Mouse (Mus musculus) bone marrow macrophage, adult 2 months (primary cell): ENCODE measurements around the gene Tcl1b5.

Experiments used
- CTCF ChIP-seq: IDR thresholded peaks from 2 replicates; pipeline ENCODE4 v1.5.1; 2012; ENCODE audit warnings: low read depth, mild to moderate bottlenecking, low read length, moderate library complexity
- POLR2A ChIP-seq: IDR thresholded peaks from 2 replicates; pipeline ENCODE4 v1.6.1; 2012; ENCODE audit warnings: mild to moderate bottlenecking, low read depth, low read length, borderline replicate concordance

DNA sequence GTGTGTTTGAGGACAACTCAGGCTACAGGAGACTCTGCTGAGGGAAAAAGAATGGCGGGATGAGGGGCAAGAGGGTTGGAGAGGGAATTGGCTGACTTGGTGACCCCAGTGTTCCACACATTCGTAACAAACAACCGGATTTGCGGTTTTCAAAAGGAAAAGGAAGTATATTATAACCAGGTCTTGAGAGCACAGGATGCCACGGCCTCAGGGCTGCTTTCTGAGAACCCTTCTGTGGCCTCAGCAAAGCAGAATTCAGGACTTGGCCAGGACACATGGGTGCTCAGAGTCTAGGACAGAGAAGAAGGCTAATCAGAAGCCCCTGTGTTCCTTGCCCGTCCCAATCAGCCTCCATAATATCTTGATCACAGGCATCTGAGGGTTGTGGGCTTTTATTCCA, 17.3 kb upstream of the Tcl1b5 start:
- TF ChIP-seq CTCF (no peak), POLR2A (no peak)
